In the genomic region with DNA sequence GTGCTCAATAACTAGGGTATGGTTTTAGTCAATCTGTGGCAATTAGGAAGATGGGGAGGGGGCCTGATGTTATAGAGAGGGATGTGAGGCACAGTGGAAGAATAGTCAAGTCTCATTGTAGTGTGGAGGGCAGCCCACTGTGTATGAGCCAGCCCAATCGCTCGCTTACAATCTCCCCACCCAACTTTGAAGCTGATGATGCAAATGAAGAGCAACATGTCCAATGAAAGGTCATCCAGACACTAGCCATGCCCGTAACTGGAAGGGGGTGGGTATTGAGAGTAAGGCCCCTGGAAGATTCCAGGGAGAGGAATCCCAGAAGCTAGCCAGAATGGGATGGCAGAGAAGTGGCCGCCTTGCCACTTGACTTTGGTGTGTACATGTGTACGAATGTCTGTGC, we compare ENCODE assay signal across 28 mouse cellular contexts. TPM values are rescaled to one million over a fixed set of nuclear protein-coding genes. Genes with fewer than 3 reads are reported as not detected.
DNase-seq lines count a peak whose midpoint lies in the region; ATAC-seq and TF ChIP-seq lines count a peak whose summit lies in the region.
"Had no signal": no experiment of that assay in that cellular context is flagged by ENCODE, and none has a peak within 500 bp of the region (broad histone marks: within the 10 kb centered on the region; RNA-seq: fewer than 3 reads in every experiment).

No protein-coding gene starts in this region.

- H3K4me2 ChIP-seq in forebrain, postnatal 0 days (ENCODE audit: low read depth) = no peak overlapping the region
- H3K4me2 ChIP-seq in forebrain, embryonic 16.5 days (ENCODE audit: low read length) = no peak overlapping the region
- no peak overlapping the region for H3K4me2 ChIP-seq in midbrain, embryonic 15.5 days
- H3K4me2 ChIP-seq in midbrain, embryonic 16.5 days (ENCODE audit: low read length) = no peak overlapping the region
- no peak overlapping the region for H3K4me2 ChIP-seq in hindbrain, postnatal 0 days (ENCODE audit: low read depth, low read length)
- no peak overlapping the region for H3K4me2 ChIP-seq in intestine, embryonic 15.5 days (replicated peaks)
- H3K4me2 ChIP-seq: embryonic facial prominence, embryonic 13.5 days; heart, embryonic 15.5 days; kidney, embryonic 15.5 days; liver, embryonic 12.5 days had no signal

- no peak for TF ChIP-seq CTCF in forebrain, postnatal 0 days (IDR thresholded peaks at IDR 0.05; ENCODE audit: low read depth)
- TF ChIP-seq CTCF in hindbrain, postnatal 0 days (IDR thresholded peaks at IDR 0.05; ENCODE audit: low read depth) = no peak

- peak overlapping the region; percentile 40; the same call in 1 of the 2 replicates for H3K27ac ChIP-seq in forebrain, postnatal 0 days (ENCODE audit: low read depth, low read length)
- no peak overlapping the region for H3K27ac ChIP-seq in forebrain, embryonic 16.5 days (ENCODE audit: low read length)
- 0 out of 2 replicates have a peak overlapping the region, but pooled peaks have one; percentile 6 for H3K27ac ChIP-seq in midbrain, embryonic 15.5 days
- no peak overlapping the region for H3K27ac ChIP-seq in midbrain, embryonic 16.5 days (ENCODE audit: low read length)
- H3K27ac ChIP-seq in hindbrain, postnatal 0 days = peak overlapping the region; percentile 49
- H3K27ac ChIP-seq in intestine, embryonic 15.5 days = no peak overlapping the region
- H3K27ac ChIP-seq: kidney, embryonic 15.5 days; liver, embryonic 12.5 days had no signal

- H3K9me3 ChIP-seq in forebrain, postnatal 0 days (ENCODE audit: low read length) = no peaks in the 10 kb centered on the region
- 0 out of 2 replicates have a peak, but pooled peaks cover 3% of the 10 kb centered on the region for H3K9me3 ChIP-seq in forebrain, embryonic 16.5 days (ENCODE audit: control insufficient read depth, low read length)
- no peaks in the 10 kb centered on the region for H3K9me3 ChIP-seq in midbrain, embryonic 15.5 days
- no peaks in the 10 kb centered on the region for H3K9me3 ChIP-seq in midbrain, embryonic 16.5 days (replicated peaks; ENCODE audit: control insufficient read depth, low read length, poor library complexity, severe bottlenecking)
- H3K9me3 ChIP-seq in hindbrain, postnatal 0 days (ENCODE audit: low read length) = no peaks in the 10 kb centered on the region
- H3K9me3 ChIP-seq in intestine, embryonic 15.5 days = no peaks in the 10 kb centered on the region
- H3K9me3 ChIP-seq: embryonic facial prominence, embryonic 13.5 days; G1E; heart, embryonic 10.5 days; heart, embryonic 15.5 days; kidney, embryonic 15.5 days; liver, embryonic 12.5 days had no signal

- no peak for ATAC-seq in forebrain, postnatal 0 days
- ATAC-seq in forebrain, embryonic 16.5 days = no peak
- ATAC-seq in midbrain, embryonic 15.5 days (replicated peaks) = no peak
- no peak for ATAC-seq in midbrain, embryonic 16.5 days
- ATAC-seq in hindbrain, postnatal 0 days = no peak
- ATAC-seq in intestine, embryonic 15.5 days = no peak
- ATAC-seq: liver, embryonic 12.5 days; liver, postnatal 0 days; Patski had no signal

- H3K4me1 ChIP-seq in forebrain, postnatal 0 days (ENCODE audit: insufficient read depth) = peaks cover 25% of the 10 kb centered on the region; the same call in 1 of the 2 replicates
- H3K4me1 ChIP-seq in forebrain, embryonic 16.5 days (replicated peaks; ENCODE audit: control insufficient read depth, insufficient read depth, low read length) = peaks cover 26% of the 10 kb centered on the region
- peaks cover 22% of the 10 kb centered on the region for H3K4me1 ChIP-seq in midbrain, embryonic 15.5 days
- H3K4me1 ChIP-seq in midbrain, embryonic 16.5 days (ENCODE audit: control insufficient read depth, insufficient read depth, low read length) = peaks cover 17% of the 10 kb centered on the region
- peaks cover 17% of the 10 kb centered on the region for H3K4me1 ChIP-seq in hindbrain, postnatal 0 days (ENCODE audit: insufficient read depth, low read length)
- 0 out of 2 replicates have a peak, but pooled peaks cover 5% of the 10 kb centered on the region for H3K4me1 ChIP-seq in intestine, embryonic 15.5 days (replicated peaks)
- H3K4me1 ChIP-seq: liver, embryonic 12.5 days had no signal

- H3K9ac ChIP-seq in forebrain, postnatal 0 days = no peak overlapping the region
- H3K9ac ChIP-seq in forebrain, embryonic 16.5 days (replicated peaks; ENCODE audit: low read depth, low read length) = no peak overlapping the region
- H3K9ac ChIP-seq in midbrain, embryonic 15.5 days = no peak overlapping the region
- H3K9ac ChIP-seq in midbrain, embryonic 16.5 days (ENCODE audit: low read depth, low read length) = no peak overlapping the region
- H3K9ac ChIP-seq in hindbrain, postnatal 0 days (replicated peaks; ENCODE audit: low read length) = no peak overlapping the region
- H3K9ac ChIP-seq in intestine, embryonic 15.5 days = no peak overlapping the region
- H3K9ac ChIP-seq: embryonic facial prominence, embryonic 13.5 days; heart, embryonic 15.5 days; kidney, embryonic 15.5 days; liver, embryonic 12.5 days; liver, postnatal 0 days had no signal

- H3K4me3 ChIP-seq in forebrain, postnatal 0 days (ENCODE audit: low read depth, low read length) = no peak overlapping the region
- H3K4me3 ChIP-seq in forebrain, embryonic 16.5 days (replicated peaks; ENCODE audit: low read length) = no peak overlapping the region
- H3K4me3 ChIP-seq in midbrain, embryonic 15.5 days = no peak overlapping the region
- no peak overlapping the region for H3K4me3 ChIP-seq in midbrain, embryonic 16.5 days (ENCODE audit: low read depth, low read length)
- H3K4me3 ChIP-seq in hindbrain, postnatal 0 days (ENCODE audit: low read length) = no peak overlapping the region
- H3K4me3 ChIP-seq in intestine, embryonic 15.5 days (replicated peaks) = no peak overlapping the region
- H3K4me3 ChIP-seq: embryonic facial prominence, embryonic 13.5 days; erythroblast, embryonic 14.5 days; heart, embryonic 10.5 days; heart, embryonic 15.5 days; kidney, embryonic 15.5 days; liver, embryonic 12.5 days had no signal

- no peak for DNase-seq in forebrain, postnatal 0 days
- DNase-seq in hindbrain, postnatal 0 days (ENCODE audit: low spot score) = no peak
- DNase-seq in kidney, postnatal 36 days = no peak
- DNase-seq: adrenal gland, postnatal 14 days; cerebellum, adult 11 months; cerebellum, adult 9-10 months; cerebellum, postnatal 36 days; gastrocnemius, postnatal 25 days; heart, adult 11 months; kidney, adult 11 months; kidney, postnatal 25 days; liver, postnatal 0 days; lung, postnatal 36 days; thymus, adult 2 months; thymus, postnatal 4 days had no signal

- H3K36me3 ChIP-seq in forebrain, postnatal 0 days (ENCODE audit: insufficient read depth) = no peaks in the 10 kb centered on the region
- H3K36me3 ChIP-seq in forebrain, embryonic 16.5 days (ENCODE audit: control insufficient read depth, insufficient read depth) = no peaks in the 10 kb centered on the region
- no peaks in the 10 kb centered on the region for H3K36me3 ChIP-seq in midbrain, embryonic 15.5 days (replicated peaks)
- H3K36me3 ChIP-seq in midbrain, embryonic 16.5 days (ENCODE audit: control insufficient read depth, insufficient read depth, low read length) = no peaks in the 10 kb centered on the region
- no peaks in the 10 kb centered on the region for H3K36me3 ChIP-seq in hindbrain, postnatal 0 days (ENCODE audit: insufficient read depth, low read length)
- H3K36me3 ChIP-seq in intestine, embryonic 15.5 days = no peaks in the 10 kb centered on the region
- H3K36me3 ChIP-seq: embryonic facial prominence, embryonic 13.5 days; G1E; heart, embryonic 10.5 days; heart, embryonic 15.5 days; kidney, embryonic 15.5 days; liver, embryonic 12.5 days had no signal

- H3K27me3 ChIP-seq in forebrain, postnatal 0 days (ENCODE audit: insufficient read depth, low read length) = no peaks in the 10 kb centered on the region
- H3K27me3 ChIP-seq in forebrain, embryonic 16.5 days (replicated peaks; ENCODE audit: control insufficient read depth, insufficient read depth, low read length) = no peaks in the 10 kb centered on the region
- H3K27me3 ChIP-seq in midbrain, embryonic 15.5 days (replicated peaks) = no peaks in the 10 kb centered on the region
- no peaks in the 10 kb centered on the region for H3K27me3 ChIP-seq in midbrain, embryonic 16.5 days (ENCODE audit: control insufficient read depth, insufficient read depth, low read depth, low read length)
- no peaks in the 10 kb centered on the region for H3K27me3 ChIP-seq in hindbrain, postnatal 0 days (ENCODE audit: insufficient read depth, low read length)
- no peaks in the 10 kb centered on the region for H3K27me3 ChIP-seq in intestine, embryonic 15.5 days (replicated peaks)
- H3K27me3 ChIP-seq: embryonic facial prominence, embryonic 13.5 days; heart, embryonic 15.5 days; kidney, embryonic 15.5 days; liver, embryonic 12.5 days had no signal

- 87% methylated on average over 5 of the region's 5 CpGs for WGBS in forebrain, postnatal 0 days
- 92% methylated on average over 5 of the region's 5 CpGs for WGBS in forebrain, embryonic 16.5 days
- WGBS in midbrain, embryonic 15.5 days = 92% methylated on average over 5 of the region's 5 CpGs
- WGBS in midbrain, embryonic 16.5 days = 88% methylated on average over 5 of the region's 5 CpGs
- 74% methylated on average over 5 of the region's 5 CpGs for whole genome bisulfite sequencing in hindbrain, postnatal 0 days
- 78% methylated on average over 5 of the region's 5 CpGs for WGBS in intestine, embryonic 15.5 days

RNA-seq across cellular contexts. Expression of gene Vash1, which starts 33.0 kb away (rescaled TPM):
- total RNA-seq in forebrain, postnatal 0 days (2014; rRNA removed) = 93.0 and 96.3 TPM in 2 replicates
- 25.7 and 33.2 TPM in 2 replicates for polyA plus RNA-seq in forebrain, postnatal 0 days (2015; fragmentation: Nextera tagmentation; extraction: Ambion mirVana)
- 37.8 and 41.7 TPM in 2 replicates for polyA plus RNA-seq in forebrain, embryonic 16.5 days (2015; fragmentation: Nextera tagmentation; extraction: Ambion mirVana)
- polyA plus RNA-seq in midbrain, embryonic 15.5 days (2015; fragmentation: Nextera tagmentation; extraction: Ambion mirVana) = 36.6 and 41.6 TPM in 2 replicates
- polyA plus RNA-seq in midbrain, embryonic 16.5 days (2015; fragmentation: Nextera tagmentation; extraction: Ambion mirVana) = 30.0 and 35.8 TPM in 2 replicates
- 109 and 114 TPM in 2 replicates for total RNA-seq in hindbrain, postnatal 0 days (2014; rRNA removed)
- 25.0 and 26.5 TPM in 2 replicates for polyA plus RNA-seq in hindbrain, postnatal 0 days (2015; fragmentation: Nextera tagmentation; extraction: Ambion mirVana)
- 7.8 and 9.1 TPM in 2 replicates for polyA plus RNA-seq in intestine, embryonic 15.5 days (2015; fragmentation: Nextera tagmentation; extraction: Ambion mirVana)
- total RNA-seq: G1E; megakaryocyte, adult 5-6 weeks had no signal
- polyA plus RNA-seq: erythroblast, embryonic 14.5 days; G1E had no signal

Comparison
In these comparisons a context has a peak if more than half of its experiments do, and no peak if none do; other contexts are left out.
1. H3K27ac ChIP-seq: peak in forebrain, postnatal 0 days (single experiment), midbrain, embryonic 15.5 days (single experiment) and hindbrain, postnatal 0 days (single experiment); none in forebrain, embryonic 16.5 days (single experiment), midbrain, embryonic 16.5 days (single experiment) and intestine, embryonic 15.5 days (single experiment).